Mouse (Mus musculus) lung, postnatal 0 days (tissue): ENCODE data around the gene Nme2.

Experiments used
- CTCF ChIP-seq: IDR thresholded peaks from 2 replicates; pipeline ENCODE4 v1.5.1; 2016; ENCODE audit warnings: antibody characterized with exemption, mild to moderate bottlenecking
- EP300 ChIP-seq: IDR thresholded peaks from 2 replicates; pipeline ENCODE4 v1.6.1; 2016; ENCODE audit warnings: antibody characterized with exemption, mild to moderate bottlenecking, control low read depth

DNA sequence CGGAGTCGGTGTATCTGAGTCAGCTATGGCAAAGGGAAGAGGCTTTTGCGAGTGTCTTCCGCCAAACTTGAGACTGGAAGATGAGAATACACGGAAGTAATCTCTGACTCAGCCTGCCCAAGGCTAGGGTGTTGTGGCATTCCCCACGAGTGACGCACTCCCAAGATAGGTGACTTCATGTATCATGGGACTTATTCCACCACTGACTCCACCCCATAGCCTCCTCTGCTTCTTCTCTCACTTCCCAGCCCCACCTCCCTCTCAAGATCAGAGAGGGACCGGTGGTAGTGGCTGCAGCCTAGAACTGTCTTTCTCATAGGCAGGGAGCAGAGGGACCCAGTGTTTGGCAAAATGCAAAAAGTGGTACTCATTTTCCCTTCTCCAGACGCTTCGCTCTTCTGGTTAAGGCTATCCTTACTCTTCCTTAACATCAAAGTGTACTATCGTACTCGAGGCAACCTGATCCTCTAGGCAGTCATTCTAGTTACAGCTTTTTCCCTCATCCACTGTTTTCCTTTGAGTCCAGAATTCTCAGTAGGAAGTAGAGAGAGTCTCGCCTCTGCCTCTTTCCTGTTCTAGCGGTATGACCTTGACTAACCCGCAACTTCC lies 39.2 kb upstream of the Nme2 start:
- TF ChIP-seq CTCF (no peak), EP300 (peak; percentile 71)
